Mouse (Mus musculus) limb, embryonic 14.5 days (tissue): ENCODE measurements around the gene Cd2. TPM values are rescaled to one million over a fixed set of nuclear protein-coding genes. Genes with fewer than 3 reads are reported as not detected.

ENCODE experiments used
- ATAC-seq: fragments of 200-750 bp; cut with Nextera tagmentation; 2 replicates; pipeline ENCODE4 v1.8.0; 2017; ENCODE audit warnings: low read depth, moderate number of reproducible peaks, moderate TSS enrichment; ENCODE audit not compliant: low FRiP score
- DNase-seq: peaks from one replicate; pipeline ENCODE4 v3.0.0-alpha.2; 2015; ENCODE audit warnings: low spot score
- H3K27ac ChIP-seq: fragments of 300-500 bp; sonication (generic); replicated peaks from 2 replicates; pipeline ENCODE4 v1.5.1; 2014; ENCODE audit warnings: low read depth, mild to moderate bottlenecking, low read length, moderate library complexity, mixed read lengths
- H3K27me3 ChIP-seq: fragments of 300-500 bp; sonication (generic); 2 replicates; pipeline ENCODE4 v1.6.1; 2014; ENCODE audit warnings: low read length, mixed read lengths; ENCODE audit not compliant: control insufficient read depth, insufficient read depth
- H3K36me3 ChIP-seq: fragments of 300-500 bp; sonication (generic); 2 replicates; pipeline ENCODE4 v1.6.1; 2014; ENCODE audit warnings: mild to moderate bottlenecking, low read length, moderate library complexity, mixed read lengths; ENCODE audit not compliant: control insufficient read depth, insufficient read depth
- H3K4me1 ChIP-seq: fragments of 300-500 bp; sonication (generic); 2 replicates; pipeline ENCODE4 v1.6.1; 2014; ENCODE audit warnings: antibody characterized with exemption, low read length, mixed read lengths; ENCODE audit not compliant: control insufficient read depth, insufficient read depth
- H3K4me2 ChIP-seq: fragments of 300-500 bp; sonication (generic); replicated peaks from 2 replicates; pipeline ENCODE4 v1.6.1; 2014; ENCODE audit warnings: low read depth, mild to moderate bottlenecking, low read length, moderate library complexity; ENCODE audit not compliant: severe bottlenecking
- H3K4me3 ChIP-seq: fragments of 300-500 bp; sonication (generic); replicated peaks from 2 replicates; pipeline ENCODE4 v1.5.1; 2014; ENCODE audit warnings: low read length
- H3K9ac ChIP-seq: fragments of 300-500 bp; sonication (generic); 2 replicates; pipeline ENCODE4 v1.6.1; 2014; ENCODE audit warnings: mild to moderate bottlenecking, low read depth, low read length, moderate library complexity; ENCODE audit not compliant: severe bottlenecking
- H3K9me3 ChIP-seq: fragments of 300-500 bp; sonication (generic); 2 replicates; pipeline ENCODE4 v1.6.1; 2016; ENCODE audit warnings: low read length; ENCODE audit not compliant: control insufficient read depth
- POLR2A ChIP-seq: fragments of 200-500 bp; IDR thresholded peaks from 2 replicates; pipeline ENCODE4 v1.8.0; 2012; ENCODE audit warnings: inconsistent platforms, mild to moderate bottlenecking, moderate library complexity, borderline replicate concordance; ENCODE audit not compliant: insufficient read depth, insufficient read length; ENCODE audit errors: extremely low read depth
- WGBS: fragments of 180-500 bp; shearing (Covaris S2); extraction: QIAGEN DNeasy Blood & Tissue Kit; methylation state at CpG from one replicate; pipeline ENCODE4 v1.1.7; 2014; 5-methylcytosine and 5-hydroxymethylcytosine counted together
- polyA plus RNA-seq, 2 experiments: library from polyadenylated mRNA; depleted of rRNA in 1 of 2; stranded (reverse) in 1 of 2; unstranded in 1 of 2; fragments of >200 nt; fragmentation: Nextera tagmentation in 1 of 2; extraction: Ambion mirVana in 1 of 2; gene quantifications; 2 replicates each; pipeline versions ENCODE4 v1.2.1 to v1.2.3; 2012 to 2014

Gene Cd2
- polyA plus RNA-seq, 2 experiments = not detected

- H3K36me3 ChIP-seq = no peaks in the 10 kb centered on the region
- H3K4me2 ChIP-seq = no peak overlapping the region
- TF ChIP-seq POLR2A = no peak
- DNase-seq (no peak), ATAC-seq (no peak)
- no peaks in the 10 kb centered on the region for H3K9me3 ChIP-seq
- H3K9ac ChIP-seq = no peak overlapping the region
- H3K4me3 ChIP-seq = no peak overlapping the region
- no peaks in the 10 kb centered on the region for H3K27me3 ChIP-seq
- no peak overlapping the region for H3K27ac ChIP-seq
- H3K4me1 ChIP-seq = peaks cover 3% of the 10 kb centered on the region; the same call in 1 of the 2 replicates
- 36% methylated on average over 8 of the region's 8 CpGs for WGBS
Observed at GRCm38 (mm10) chr3:101232570-101232969, 55.2 kb downstream of the Cd2 start.

DNA sequence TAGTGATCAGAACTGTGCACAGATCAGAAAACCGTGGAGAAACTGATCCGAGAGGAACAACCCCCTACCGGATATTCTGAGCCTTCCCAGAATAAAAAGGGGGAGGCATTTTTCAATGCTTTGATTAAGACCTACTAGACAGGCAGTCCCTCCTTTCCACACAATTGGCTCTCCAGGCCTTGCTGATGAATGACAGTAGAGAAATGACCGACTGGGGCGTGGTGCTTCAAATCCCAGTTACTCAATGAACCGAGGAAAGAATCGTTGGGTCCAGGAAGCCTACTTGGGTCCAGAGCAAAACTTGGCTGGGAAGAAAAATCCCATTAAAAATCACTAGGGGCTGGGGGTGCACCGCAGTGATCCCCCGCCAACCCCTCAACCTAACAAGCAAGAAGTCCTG lies 57.5 kb downstream of the Cd2 start:
- H3K9me3 ChIP-seq = no peaks in the 10 kb centered on the region
- no peak overlapping the region for H3K9ac ChIP-seq
- H3K27me3 ChIP-seq = no peaks in the 10 kb centered on the region
- DNase-seq = no peak
- no peaks in the 10 kb centered on the region for H3K36me3 ChIP-seq
- no peak overlapping the region for H3K27ac ChIP-seq
- WGBS = 79% methylated on average over 9 of the region's 9 CpGs
- no peak overlapping the region for H3K4me3 ChIP-seq
- ATAC-seq = no peak
- TF ChIP-seq POLR2A = no peak
- H3K4me2 ChIP-seq = no peak overlapping the region
- H3K4me1 ChIP-seq = no peaks in the 10 kb centered on the region

GRCm38 (mm10) chr3:101229551-101229930 lies 58.2 kb downstream of the Cd2 start:
- H3K4me3 ChIP-seq = no peak overlapping the region
- WGBS = 44% methylated on average over 5 of the region's 5 CpGs
- no peak overlapping the region for H3K27ac ChIP-seq
- H3K4me1 ChIP-seq = no peaks in the 10 kb centered on the region
- H3K9me3 ChIP-seq = no peaks in the 10 kb centered on the region
- no peak; the same call in 1 of the 2 replicates for ATAC-seq
- H3K9ac ChIP-seq = no peak overlapping the region
- H3K4me2 ChIP-seq = no peak overlapping the region
- H3K36me3 ChIP-seq = no peaks in the 10 kb centered on the region
- no peak for TF ChIP-seq POLR2A
- H3K27me3 ChIP-seq = no peaks in the 10 kb centered on the region
- DNase-seq = no peak

GRCm38 (mm10) chr3:101228868-101229550 lies 58.7 kb downstream of the Cd2 start:
- no peaks in the 10 kb centered on the region for H3K27me3 ChIP-seq
- H3K27ac ChIP-seq = no peak overlapping the region
- DNase-seq = no peak
- H3K4me2 ChIP-seq = no peak overlapping the region
- no peak for ATAC-seq
- no peak overlapping the region for H3K4me3 ChIP-seq
- H3K4me1 ChIP-seq = no peaks in the 10 kb centered on the region
- H3K36me3 ChIP-seq = no peaks in the 10 kb centered on the region
- no peaks in the 10 kb centered on the region for H3K9me3 ChIP-seq
- TF ChIP-seq POLR2A = no peak
- 84% methylated on average over 13 of the region's 13 CpGs for WGBS
- no peak overlapping the region for H3K9ac ChIP-seq

GRCm38 (mm10) chr3:101228066-101228465 lies 59.7 kb downstream of the Cd2 start:
- DNase-seq (no peak), ATAC-seq (no peak)
- Histone ChIP-seq H3K9ac (no peak overlapping the region), H3K36me3 (no peaks in the 10 kb centered on the region), H3K4me3 (no peak overlapping the region), H3K27me3 (no peaks in the 10 kb centered on the region), H3K4me2 (no peak overlapping the region), H3K4me1 (no peaks in the 10 kb centered on the region), H3K27ac (no peak overlapping the region), H3K9me3 (no peaks in the 10 kb centered on the region)
- no peak for TF ChIP-seq POLR2A
- WGBS = 85% methylated on average over 5 of the region's 5 CpGs

Other genes with a start within 250 kb of the Cd2 start
- 44.5 and 46.1 TPM in 2 replicates for gene Ptgfrn, start 177.7 kb downstream of the Cd2 start, polyA plus RNA-seq (2012; rRNA removed)
- 10.7 and 11.5 TPM in 2 replicates for gene Ptgfrn, start 177.7 kb downstream of the Cd2 start, polyA plus RNA-seq (2014; fragmentation: Nextera tagmentation; extraction: Ambion mirVana)
- gene Igsf3, start 89.1 kb upstream of the Cd2 start, polyA plus RNA-seq (2012; rRNA removed) = 20.4 and 27.4 TPM in 2 replicates
- gene Igsf3, start 89.1 kb upstream of the Cd2 start, polyA plus RNA-seq (2014; fragmentation: Nextera tagmentation; extraction: Ambion mirVana) = 38.4 and 43.2 TPM in 2 replicates